Mouse (Mus musculus): ENCODE measurements around the gene Zcchc13. TPM values are rescaled to one million over a fixed set of nuclear protein-coding genes. Genes with fewer than 3 reads are reported as not detected.

Zcchc13 gene
- polyA plus RNA-seq (2015; fragmentation: Nextera tagmentation; extraction: Ambion mirVana) = not detected in 2 replicates

- no peak within 1 kb of the TSS for H3K9ac ChIP-seq (replicated peaks)
- H3K36me3 ChIP-seq (replicated peaks; ENCODE audit: insufficient read depth, low read length) = no peaks in the 10 kb centered on the region
- DNase-seq (no peak), ATAC-seq (no peak)
- TF ChIP-seq EP300 (IDR thresholded peaks at IDR 0.05; ENCODE audit: low read depth) = no peak
- no peak for TF ChIP-seq CTCF (IDR thresholded peaks at IDR 0.05; ENCODE audit: low read depth)
- no peak within 1 kb of the TSS for H3K4me3 ChIP-seq (ENCODE audit: low read depth, low read length)
- WGBS (ENCODE audit: insufficient replicate concordance) = 81% methylated on average over 12 of the region's 12 CpGs
- no peak within 1 kb of the TSS for H3K27ac ChIP-seq (ENCODE audit: low read depth)
- H3K4me2 ChIP-seq (ENCODE audit: low read depth, low read length) = no peak within 1 kb of the TSS
- H3K27me3 ChIP-seq (ENCODE audit: insufficient read depth, low read length) = no peaks in the 10 kb centered on the region
- no peaks in the 10 kb centered on the region for H3K4me1 ChIP-seq (ENCODE audit: insufficient read depth)
- no peaks in the 10 kb centered on the region for H3K9me3 ChIP-seq (ENCODE audit: low read length)
Measured at GRCm38 (mm10) chrX:103630303-103630702, at the start of gene Zcchc13. Gene Zcchc13 (plus strand): TSS chrX:103630586.

GRCm38 (mm10) chrX:103584262-103584661, 46.1 kb upstream of the Zcchc13 start:
- H3K27ac ChIP-seq (ENCODE audit: low read depth) = no peak overlapping the region
- TF ChIP-seq EP300 (IDR thresholded peaks at IDR 0.05; ENCODE audit: low read depth) (no peak), CTCF (IDR thresholded peaks at IDR 0.05; ENCODE audit: low read depth) (no peak)
- H3K4me1 ChIP-seq (ENCODE audit: insufficient read depth) = no peaks in the 10 kb centered on the region
- no peak overlapping the region for H3K9ac ChIP-seq (replicated peaks)
- no peak for ATAC-seq
- DNase-seq = no peak
- no peaks in the 10 kb centered on the region for H3K9me3 ChIP-seq (ENCODE audit: low read length)
- H3K4me2 ChIP-seq (ENCODE audit: low read depth, low read length) = no peak overlapping the region
- peaks cover 2% of the 10 kb centered on the region; the same call in 1 of the 2 replicates for H3K36me3 ChIP-seq (replicated peaks; ENCODE audit: insufficient read depth, low read length)
- no peaks in the 10 kb centered on the region for H3K27me3 ChIP-seq (ENCODE audit: insufficient read depth, low read length)
- WGBS (ENCODE audit: insufficient replicate concordance) = 26% methylated on average over 1 of the region's 1 CpGs
- no peak overlapping the region for H3K4me3 ChIP-seq (ENCODE audit: low read depth, low read length)

- no peak for DNase-seq
- WGBS (ENCODE audit: insufficient replicate concordance) = 75% methylated on average over 6 of the region's 6 CpGs
Measured at GRCm38 (mm10) chrX:103592056-103592455, 38.3 kb upstream of the Zcchc13 start.

GRCm38 (mm10) chrX:103602553-103602952, 27.8 kb upstream of the Zcchc13 start:
- H3K36me3 ChIP-seq (replicated peaks; ENCODE audit: insufficient read depth, low read length) = peaks cover 7% of the 10 kb centered on the region
- no peak overlapping the region for H3K9ac ChIP-seq (replicated peaks)
- H3K4me3 ChIP-seq (ENCODE audit: low read depth, low read length) = no peak overlapping the region
- no peaks in the 10 kb centered on the region for H3K27me3 ChIP-seq (ENCODE audit: insufficient read depth, low read length)
- DNase-seq (no peak), ATAC-seq (no peak)
- H3K9me3 ChIP-seq (ENCODE audit: low read length) = no peaks in the 10 kb centered on the region
- no peak overlapping the region for H3K4me2 ChIP-seq (ENCODE audit: low read depth, low read length)
- H3K27ac ChIP-seq (ENCODE audit: low read depth) = no peak overlapping the region
- WGBS (ENCODE audit: insufficient replicate concordance) = 62% methylated on average over 5 of the region's 5 CpGs
- no peaks in the 10 kb centered on the region for H3K4me1 ChIP-seq (ENCODE audit: insufficient read depth)
- TF ChIP-seq CTCF (IDR thresholded peaks at IDR 0.05; ENCODE audit: low read depth) (no peak), EP300 (IDR thresholded peaks at IDR 0.05; ENCODE audit: low read depth) (no peak)

More at GRCm38 (mm10) chrX:103592056-103592455, 38.3 kb upstream of the Zcchc13 start:
- Histone ChIP-seq H3K9ac (replicated peaks) (no peak overlapping the region), H3K4me1 (ENCODE audit: insufficient read depth) (no peaks in the 10 kb centered on the region), H3K9me3 (ENCODE audit: low read length) (no peaks in the 10 kb centered on the region), H3K36me3 (replicated peaks; ENCODE audit: insufficient read depth, low read length) (0 out of 2 replicates have a peak, but pooled peaks cover 2% of the 10 kb centered on the region), H3K27ac (ENCODE audit: low read depth) (no peak overlapping the region), H3K4me2 (ENCODE audit: low read depth, low read length) (no peak overlapping the region), H3K27me3 (ENCODE audit: insufficient read depth, low read length) (no peaks in the 10 kb centered on the region), H3K4me3 (ENCODE audit: low read depth, low read length) (no peak overlapping the region)
- TF ChIP-seq CTCF (IDR thresholded peaks at IDR 0.05; ENCODE audit: low read depth) (no peak), EP300 (IDR thresholded peaks at IDR 0.05; ENCODE audit: low read depth) (no peak)
- no peak for ATAC-seq

- Histone ChIP-seq H3K4me2 (ENCODE audit: low read depth, low read length) (no peak overlapping the region), H3K36me3 (replicated peaks; ENCODE audit: insufficient read depth, low read length) (peaks cover 15% of the 10 kb centered on the region), H3K27me3 (ENCODE audit: insufficient read depth, low read length) (no peaks in the 10 kb centered on the region), H3K9me3 (ENCODE audit: low read length) (no peaks in the 10 kb centered on the region), H3K4me1 (ENCODE audit: insufficient read depth) (no peaks in the 10 kb centered on the region), H3K4me3 (ENCODE audit: low read depth, low read length) (no peak overlapping the region), H3K27ac (ENCODE audit: low read depth) (no peak overlapping the region), H3K9ac (replicated peaks) (no peak overlapping the region)
- DNase-seq (no peak), ATAC-seq (no peak)
- TF ChIP-seq EP300 (IDR thresholded peaks at IDR 0.05; ENCODE audit: low read depth) (no peak), CTCF (IDR thresholded peaks at IDR 0.05; ENCODE audit: low read depth) (no peak)
- WGBS (ENCODE audit: insufficient replicate concordance) = 88% methylated on average over 5 of the region's 5 CpGs
Measured at GRCm38 (mm10) chrX:103604211-103604610, 26.2 kb upstream of the Zcchc13 start.

- no peaks in the 10 kb centered on the region for H3K4me1 ChIP-seq (ENCODE audit: insufficient read depth)
- no peak overlapping the region for H3K4me3 ChIP-seq (ENCODE audit: low read depth, low read length)
- TF ChIP-seq CTCF (IDR thresholded peaks at IDR 0.05; ENCODE audit: low read depth) = no peak
- no peak for TF ChIP-seq EP300 (IDR thresholded peaks at IDR 0.05; ENCODE audit: low read depth)
- no peak overlapping the region for H3K4me2 ChIP-seq (ENCODE audit: low read depth, low read length)
- ATAC-seq (no peak), DNase-seq (no peak)
- H3K9ac ChIP-seq (replicated peaks) = no peak overlapping the region
- no peaks in the 10 kb centered on the region for H3K9me3 ChIP-seq (ENCODE audit: low read length)
- H3K27ac ChIP-seq (ENCODE audit: low read depth) = no peak overlapping the region
- peaks cover 17% of the 10 kb centered on the region for H3K36me3 ChIP-seq (replicated peaks; ENCODE audit: insufficient read depth, low read length)
- no peaks in the 10 kb centered on the region for H3K27me3 ChIP-seq (ENCODE audit: insufficient read depth, low read length)
- WGBS (ENCODE audit: insufficient replicate concordance) = 68% methylated on average over 8 of the region's 8 CpGs
Measured at GRCm38 (mm10) chrX:103605473-103605872, 24.9 kb upstream of the Zcchc13 start.

GRCm38 (mm10) chrX:103610401-103610800, 20.0 kb upstream of the Zcchc13 start:
- Histone ChIP-seq H3K9ac (replicated peaks) (no peak overlapping the region), H3K36me3 (replicated peaks; ENCODE audit: insufficient read depth, low read length) (peaks cover 21% of the 10 kb centered on the region), H3K4me1 (ENCODE audit: insufficient read depth) (no peaks in the 10 kb centered on the region), H3K9me3 (ENCODE audit: low read length) (no peaks in the 10 kb centered on the region), H3K4me3 (ENCODE audit: low read depth, low read length) (no peak overlapping the region), H3K27ac (ENCODE audit: low read depth) (no peak overlapping the region), H3K27me3 (ENCODE audit: insufficient read depth, low read length) (no peaks in the 10 kb centered on the region), H3K4me2 (ENCODE audit: low read depth, low read length) (no peak overlapping the region)
- 91% methylated on average over 5 of the region's 5 CpGs for WGBS (ENCODE audit: insufficient replicate concordance)
- TF ChIP-seq CTCF (IDR thresholded peaks at IDR 0.05; ENCODE audit: low read depth) (peak; percentile 59), EP300 (IDR thresholded peaks at IDR 0.05; ENCODE audit: low read depth) (no peak)
- DNase-seq (no peak), ATAC-seq (no peak)
